Mouse (Mus musculus) kidney, postnatal 4 days (tissue): ENCODE measurements around the gene Etv6.

ENCODE experiments used
- DNase-seq, 2 experiments: peaks; one replicate each; pipeline ENCODE4 v3.0.0; 2021; ENCODE audit warnings: mixed read lengths in 2 of 2

Gene Etv6

DNA sequence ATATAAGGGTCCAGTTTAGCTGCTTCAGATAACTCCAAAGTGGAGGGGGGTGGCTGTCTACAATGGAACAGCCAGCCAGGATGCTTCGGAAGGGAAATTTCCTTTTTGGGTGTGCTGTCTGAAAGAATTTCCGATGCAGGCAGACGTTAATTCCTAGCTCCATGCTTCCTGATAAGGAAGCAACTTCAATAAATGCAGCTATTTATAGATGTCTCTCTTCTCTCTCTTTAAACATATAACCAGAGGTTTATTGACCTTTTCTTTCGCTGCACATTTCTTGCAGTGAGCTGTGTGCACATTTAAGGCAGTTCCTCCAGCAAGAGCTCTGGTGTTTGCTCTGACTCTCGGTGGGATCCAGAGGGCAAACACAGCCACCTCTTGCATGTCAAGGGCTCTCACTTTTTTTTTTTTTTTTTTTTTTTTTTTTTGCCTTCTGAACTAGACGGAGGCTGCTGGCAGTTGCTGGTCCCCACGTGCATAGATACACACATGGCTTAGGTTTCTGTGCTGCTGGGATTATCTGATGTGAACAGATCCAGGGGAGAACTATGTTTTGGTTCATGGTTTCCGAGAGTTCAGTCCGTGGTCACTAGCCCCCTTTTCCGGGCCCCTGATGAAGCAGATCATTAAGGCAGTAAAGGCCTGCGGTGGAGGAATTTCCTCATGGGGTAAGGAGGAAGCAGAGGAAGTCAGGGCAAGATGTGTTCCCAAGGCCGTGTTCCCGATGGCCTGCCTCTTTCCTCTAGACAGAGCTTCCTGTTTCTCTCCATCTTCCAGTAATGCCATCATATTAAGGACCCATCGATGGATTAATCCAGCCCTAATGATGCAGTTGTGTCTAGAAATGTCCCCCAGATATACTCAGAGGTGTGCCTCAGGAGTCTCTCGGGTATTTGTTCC, 109.0 kb downstream of the Etv6 start:
- peak; percentile 27 to 50 for DNase-seq

DNA sequence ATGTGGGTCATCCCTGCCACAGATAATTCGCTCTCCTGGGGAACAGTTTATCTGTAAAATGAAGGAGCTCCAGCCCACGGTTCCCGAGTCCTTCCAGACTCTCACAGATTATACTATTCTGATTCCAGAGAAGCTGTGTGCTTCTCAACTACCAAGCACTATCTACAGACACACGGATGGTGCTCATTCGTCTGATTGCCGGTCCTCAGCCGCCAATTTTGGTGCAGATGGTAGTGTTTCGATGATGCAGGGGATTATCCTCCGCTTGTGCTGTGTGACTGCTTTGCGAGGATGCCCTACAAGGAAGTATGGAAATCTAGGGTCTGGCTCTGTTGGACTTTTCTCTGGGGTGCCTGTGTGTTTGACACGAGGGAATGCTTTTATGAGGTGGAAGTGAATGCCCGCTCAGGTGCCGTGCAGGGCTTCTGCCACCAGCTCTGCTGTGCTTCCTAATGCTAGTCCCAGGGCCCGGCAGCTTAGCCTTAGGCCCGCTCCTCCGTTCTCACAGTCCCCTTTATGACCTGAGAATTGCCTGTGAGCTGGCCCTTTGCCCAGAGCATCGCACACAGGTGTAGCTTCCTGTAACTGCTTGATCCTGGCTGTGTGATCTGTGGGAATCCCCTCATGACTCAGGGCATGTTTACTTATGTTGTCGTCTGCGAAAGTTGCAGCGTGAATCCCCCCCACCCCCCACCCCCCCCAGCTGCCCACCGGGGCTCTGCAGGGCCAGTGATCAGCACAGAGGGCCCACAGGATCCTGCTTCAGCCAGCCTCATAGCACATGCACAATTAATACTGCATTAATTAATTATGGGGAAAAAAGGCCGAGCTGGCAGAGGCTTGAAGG, 112.3 kb downstream of the Etv6 start:
- DNase-seq = peak; percentile 62 to 75

GRCm38 (mm10) chr6:134148443-134148942, 113.0 kb downstream of the Etv6 start:
- DNase-seq = no peak

DNA sequence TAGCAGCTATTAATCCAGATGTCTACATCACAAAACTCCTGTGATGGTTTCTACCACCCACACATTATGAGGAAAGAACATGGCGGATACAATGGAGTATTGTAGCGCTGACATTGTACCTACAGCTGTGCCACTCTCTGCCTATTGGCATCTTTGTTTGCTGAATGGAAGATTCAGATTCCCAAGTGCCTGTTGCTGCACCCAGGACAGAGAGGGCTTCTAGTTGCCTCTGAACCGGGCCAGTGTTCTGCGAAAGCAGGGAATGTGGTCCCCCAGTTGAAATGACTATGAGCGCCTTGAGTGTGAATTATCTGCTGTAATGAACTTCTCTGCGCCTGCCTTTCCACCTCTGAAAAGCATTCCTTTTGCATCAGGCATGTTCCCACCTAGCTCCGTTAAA, 114.1 kb downstream of the Etv6 start:
- DNase-seq = no peak

DNA sequence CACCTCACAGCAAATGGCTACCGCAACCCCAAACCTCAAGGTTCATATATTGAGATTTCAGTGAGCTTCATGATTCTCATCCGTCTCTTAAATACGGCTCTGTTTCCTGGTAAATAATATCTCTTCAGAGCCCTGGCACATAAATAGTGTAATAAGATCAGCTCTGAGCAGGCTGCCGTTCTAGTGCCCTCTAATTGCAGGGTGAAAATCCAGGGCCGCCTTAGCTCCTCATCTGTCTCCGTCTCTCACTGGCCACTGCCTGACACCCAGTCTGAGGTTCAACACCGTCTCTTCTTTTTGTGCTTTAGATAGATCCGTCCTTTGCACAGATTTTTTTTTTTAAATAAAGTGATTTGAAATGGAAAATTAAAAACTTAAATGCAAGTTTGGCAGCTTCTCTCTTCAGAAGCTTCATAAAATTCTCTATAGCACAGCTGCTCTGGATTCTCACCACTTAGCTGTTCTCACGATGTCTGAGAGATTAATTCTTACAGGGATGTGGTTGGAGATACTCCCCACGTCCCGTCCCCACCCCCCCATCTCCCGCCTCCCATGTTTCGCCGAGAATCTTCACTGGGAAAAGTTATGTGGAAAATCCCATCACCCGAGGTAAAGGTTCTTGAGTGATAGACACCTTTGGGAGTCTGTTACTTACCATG, 115.7 kb downstream of the Etv6 start:
- peak in 1 of 2 experiments; percentile 24 for DNase-seq

GRCm38 (mm10) chr6:134151853-134152505, 116.5 kb downstream of the Etv6 start:
- peak; percentile 52 to 66 for DNase-seq

GRCm38 (mm10) chr6:134152539-134152938, 117.0 kb downstream of the Etv6 start:
- DNase-seq = no peak

DNA sequence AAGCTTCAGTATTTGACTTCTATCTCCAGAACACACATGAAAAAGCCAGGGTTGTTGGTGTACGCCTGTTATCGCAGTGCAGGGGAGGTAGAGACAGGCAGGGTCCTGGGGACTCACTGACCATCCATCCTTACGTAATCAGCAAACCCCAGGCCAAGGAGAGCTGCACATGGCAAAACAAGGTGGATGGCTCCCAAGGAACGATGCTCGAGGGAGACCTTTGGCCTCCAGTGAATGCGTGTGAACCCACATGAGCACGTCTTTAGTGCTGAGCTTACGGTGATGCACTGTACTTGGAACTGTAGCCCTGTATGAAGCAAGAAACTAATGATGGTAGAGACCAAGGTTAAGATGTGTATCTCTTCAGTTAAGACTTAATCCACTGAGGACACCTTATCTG, 119.2 kb downstream of the Etv6 start:
- no peak for DNase-seq

- DNase-seq = no peak
Observed at GRCm38 (mm10) chr6:134155900-134156623, 120.6 kb downstream of the Etv6 start.

DNA sequence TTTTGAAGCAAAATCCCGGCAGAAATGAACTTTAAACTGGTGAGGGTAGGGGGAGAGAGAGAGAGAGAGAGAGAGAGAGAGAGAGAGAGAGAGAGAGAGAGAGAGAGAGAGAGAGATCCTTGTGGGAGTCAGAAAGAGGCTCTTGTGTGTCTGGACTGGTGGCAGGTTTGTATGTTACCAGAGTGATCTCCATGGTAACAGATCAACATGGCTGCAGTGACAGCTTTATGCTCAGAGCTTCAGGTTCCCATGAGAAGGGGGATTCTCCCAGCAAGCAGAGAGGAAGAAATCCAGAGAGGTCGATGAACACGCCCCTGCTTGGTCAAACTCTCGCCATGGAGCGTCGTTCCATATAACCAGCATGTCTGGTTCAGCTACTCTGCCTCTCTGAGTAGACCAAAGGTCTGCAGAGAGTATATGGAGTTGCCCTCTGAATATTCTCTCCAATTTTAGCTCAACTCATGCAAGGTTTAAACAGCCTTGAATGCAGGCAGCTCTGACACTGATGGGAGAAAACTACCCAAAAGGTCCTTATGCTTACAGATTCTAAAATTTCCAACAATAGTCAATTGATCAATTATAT, 122.1 kb downstream of the Etv6 start:
- no peak for DNase-seq

- no peak for DNase-seq
Observed at GRCm38 (mm10) chr6:134158201-134158600, 122.7 kb downstream of the Etv6 start.

- no peak for DNase-seq
Observed at GRCm38 (mm10) chr6:134159672-134160071, 124.2 kb downstream of the Etv6 start.

DNA sequence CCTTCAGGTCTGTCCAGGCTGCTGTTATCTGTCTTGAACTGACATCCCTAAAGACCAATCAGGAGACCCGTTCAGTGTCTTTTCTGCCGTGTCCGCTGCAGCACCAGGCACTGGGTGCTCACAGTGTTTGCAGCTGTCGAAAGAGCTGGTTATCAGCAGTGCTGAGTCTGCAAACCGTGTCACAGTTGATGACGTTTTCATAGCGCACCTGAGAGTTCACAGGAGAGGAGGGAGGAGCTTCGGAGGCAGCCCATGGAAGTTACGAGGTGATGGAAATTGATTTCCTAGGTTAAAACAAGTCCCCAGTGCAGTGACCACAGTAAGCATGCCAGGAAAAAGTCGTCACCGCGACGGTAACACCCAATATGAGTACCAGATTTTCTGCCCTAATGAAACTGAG, 125.5 kb downstream of the Etv6 start:
- no peak for DNase-seq

GRCm38 (mm10) chr6:134163346-134163745, 127.8 kb downstream of the Etv6 start:
- DNase-seq = no peak

GRCm38 (mm10) chr6:134164356-134164755, 128.9 kb downstream of the Etv6 start:
- no peak for DNase-seq

DNA sequence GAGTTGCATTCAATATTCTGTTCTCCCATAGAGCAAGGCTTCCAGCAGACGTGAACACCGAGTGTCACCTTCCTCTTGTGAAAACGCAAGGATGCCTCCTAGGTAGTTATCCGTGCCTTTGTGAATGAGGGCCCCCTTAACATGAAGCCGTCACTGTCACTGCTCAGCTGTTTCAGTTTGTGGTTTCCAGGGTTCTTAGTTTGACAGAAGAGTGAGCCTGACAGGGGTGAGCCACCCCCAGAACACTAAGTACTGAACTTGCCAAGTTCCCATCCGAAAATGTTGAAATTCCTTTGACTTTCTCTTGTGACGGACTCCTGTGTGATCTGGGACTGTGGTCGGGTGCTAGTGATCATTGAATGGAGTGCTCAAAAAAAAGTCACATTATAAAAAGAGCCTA, 129.5 kb downstream of the Etv6 start:
- DNase-seq = no peak

DNA sequence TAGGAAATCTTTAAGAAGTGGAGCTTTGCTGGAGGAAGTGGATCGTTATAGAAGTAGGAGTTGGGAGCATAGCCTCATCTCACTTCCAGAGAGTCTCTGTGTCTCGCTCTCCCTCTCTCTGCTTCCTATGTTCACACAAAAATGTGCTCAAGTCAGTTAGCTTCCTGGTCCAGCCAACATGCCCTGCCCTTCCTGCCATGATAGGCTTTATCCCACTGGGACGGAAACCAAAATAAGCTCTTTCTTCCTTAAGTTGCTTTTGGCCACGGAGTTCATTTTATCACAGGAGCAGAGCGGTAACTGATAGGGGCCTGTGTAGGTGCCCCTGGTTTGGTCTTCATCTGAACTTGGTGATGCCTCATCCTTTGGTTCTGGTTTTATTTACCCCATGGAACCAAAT, 132.5 kb downstream of the Etv6 start:
- DNase-seq = no peak

DNA sequence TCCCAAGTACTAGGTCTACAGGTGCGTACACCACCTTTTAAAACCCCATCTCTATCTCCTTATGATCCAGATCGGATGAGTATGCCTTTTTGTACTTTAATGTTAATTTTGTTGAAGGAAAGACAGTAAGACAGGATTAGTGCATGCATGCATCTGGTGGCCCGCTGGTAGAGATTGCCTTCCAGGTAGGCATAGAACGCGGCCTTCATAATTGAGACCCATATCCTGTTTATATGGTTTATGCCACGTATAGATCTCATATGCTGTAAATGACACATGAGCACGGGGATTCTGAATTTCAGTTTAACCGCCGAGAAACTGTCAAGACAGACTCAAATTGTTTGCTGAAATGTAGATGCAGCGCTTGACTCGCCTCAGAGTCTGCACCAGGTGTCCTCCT, 133.3 kb downstream of the Etv6 start:
- DNase-seq = no peak

DNA sequence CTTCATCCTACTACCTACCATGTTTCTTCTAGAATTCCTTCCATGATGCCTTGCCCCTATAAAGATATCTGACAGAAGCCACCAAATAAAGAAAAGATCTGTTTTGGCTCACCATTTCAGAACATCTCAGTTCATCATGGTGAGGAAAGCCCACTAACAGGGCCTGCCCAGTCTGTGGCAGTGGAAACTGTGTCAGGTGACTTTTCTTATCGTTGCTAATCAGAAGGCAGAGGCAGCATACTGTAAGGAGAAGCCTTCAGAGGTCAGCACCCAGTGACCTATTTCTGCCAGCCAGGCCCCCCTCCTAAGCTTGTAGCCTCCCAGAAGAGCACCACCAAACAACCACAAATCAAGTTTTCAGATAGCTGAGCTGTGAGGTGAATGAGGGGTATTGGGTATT, 135.7 kb downstream of the Etv6 start:
- no peak for DNase-seq

- DNase-seq = no peak
Observed at GRCm38 (mm10) chr6:134171906-134172728, 136.6 kb downstream of the Etv6 start.

- no peak for DNase-seq
Observed at GRCm38 (mm10) chr6:134173439-134173838, 137.9 kb downstream of the Etv6 start.
